Mouse (Mus musculus) midbrain, postnatal 0 days (tissue): Measurements from ENCODE around the gene Atp6v0e. TPM values are rescaled to one million over a fixed set of nuclear protein-coding genes. Genes with fewer than 3 reads are reported as not detected.

ENCODE experiments used
- ATAC-seq: fragments of 200-750 bp; cut with Nextera tagmentation; 2 replicates; pipeline ENCODE4 v1.8.0; 2017; ENCODE audit warnings: moderate number of reproducible peaks, mild to moderate bottlenecking, moderate TSS enrichment, moderate library complexity; ENCODE audit not compliant: low FRiP score
- DNase-seq: peaks from one replicate; pipeline ENCODE4 v3.0.0-alpha.2; 2015; ENCODE audit warnings: low spot score
- H3K27ac ChIP-seq: fragments of 300-500 bp; sonication (generic); 2 replicates; pipeline ENCODE4 v1.5.1; 2014; ENCODE audit warnings: low read depth, mild to moderate bottlenecking, low read length, mixed read lengths
- H3K27me3 ChIP-seq: fragments of 300-500 bp; sonication (generic); 2 replicates; pipeline ENCODE4 v1.6.1; 2014; ENCODE audit warnings: low read length, control low read depth, mixed read lengths; ENCODE audit not compliant: insufficient read depth
- H3K36me3 ChIP-seq: fragments of 300-500 bp; sonication (generic); 2 replicates; pipeline ENCODE4 v1.6.1; 2014; ENCODE audit warnings: low read length, control low read depth, mixed read lengths; ENCODE audit not compliant: insufficient read depth
- H3K4me1 ChIP-seq: fragments of 300-500 bp; sonication (generic); 2 replicates; pipeline ENCODE4 v1.6.1; 2014; ENCODE audit warnings: mild to moderate bottlenecking, control low read depth, antibody characterized with exemption, low read length, mixed read lengths; ENCODE audit not compliant: insufficient read depth
- H3K4me2 ChIP-seq: fragments of 300-500 bp; sonication (generic); 2 replicates; pipeline ENCODE4 v1.6.1; 2014; ENCODE audit warnings: low read depth, mild to moderate bottlenecking, low read length, mixed read lengths; ENCODE audit not compliant: poor library complexity, severe bottlenecking
- H3K4me3 ChIP-seq: fragments of 300-500 bp; sonication (generic); 2 replicates; pipeline ENCODE4 v1.5.1; 2014; ENCODE audit warnings: low read depth, mild to moderate bottlenecking, low read length, moderate library complexity
- H3K9ac ChIP-seq: fragments of 300-500 bp; sonication (generic); replicated peaks from 2 replicates; pipeline ENCODE4 v1.6.1; 2014; ENCODE audit warnings: mild to moderate bottlenecking, low read length, moderate library complexity, mixed read lengths; ENCODE audit not compliant: poor library complexity, severe bottlenecking
- H3K9me3 ChIP-seq: fragments of 300-500 bp; sonication (generic); 2 replicates; pipeline ENCODE4 v1.6.1; 2016; ENCODE audit warnings: low read length, control low read depth
- CTCF ChIP-seq: IDR thresholded peaks from 2 replicates; pipeline ENCODE4 v1.5.1; 2016; ENCODE audit warnings: antibody characterized with exemption, mild to moderate bottlenecking
- WGBS: fragments of 180-500 bp; shearing (Covaris S2); extraction: QIAGEN DNeasy Blood & Tissue Kit; methylation state at CpG from one replicate; pipeline ENCODE4 v1.1.7; 2014; 5-methylcytosine and 5-hydroxymethylcytosine counted together
- polyA plus RNA-seq: library from polyadenylated mRNA; unstranded; fragments of >200 nt; fragmentation: Nextera tagmentation; extraction: Ambion mirVana; gene quantifications from 2 replicates; pipeline ENCODE4 v1.2.1, GENCODE M21; 2015
- total RNA-seq: library from RNA; depleted of rRNA; stranded (reverse); fragments of >200 nt; gene quantifications from 2 replicates; pipeline ENCODE4 v1.2.3, GENCODE M21; 2014

Gene Atp6v0e
- total and polyA plus RNA-seq, 2 experiments from 2014 or later, result 80.6 to 85.3 TPM

DNA sequence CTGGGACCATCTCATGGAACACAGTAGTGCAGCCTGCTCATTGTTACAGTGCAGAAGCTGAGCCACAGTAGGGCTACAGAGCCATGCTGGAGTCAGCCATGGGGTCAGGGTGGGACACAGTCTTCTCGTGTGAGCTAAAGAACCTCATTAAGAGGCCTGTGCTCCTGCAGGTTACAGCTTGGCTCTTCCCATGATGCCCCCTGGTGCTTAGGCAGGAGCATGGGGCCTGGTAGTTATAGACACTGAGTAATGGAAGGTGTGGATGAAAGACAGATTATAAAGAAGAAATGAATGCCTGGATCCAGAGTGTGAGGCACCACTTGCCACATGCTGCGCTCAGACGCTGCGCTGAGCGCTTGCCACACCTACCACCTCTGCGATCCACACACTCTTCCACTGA is 34.6 kb upstream of the Atp6v0e start:
- Histone ChIP-seq H3K36me3 (peaks cover 73% of the 10 kb centered on the region), H3K9me3 (no peaks in the 10 kb centered on the region), H3K27ac (no peak overlapping the region), H3K4me2 (no peak overlapping the region), H3K4me3 (no peak overlapping the region), H3K27me3 (no peaks in the 10 kb centered on the region), H3K4me1 (no peaks in the 10 kb centered on the region), H3K9ac (no peak overlapping the region)
- TF ChIP-seq CTCF, result peak; percentile 43
- ATAC-seq (no peak), DNase-seq (no peak)
- 89% methylated on average over 6 of the region's 6 CpGs for WGBS

DNA sequence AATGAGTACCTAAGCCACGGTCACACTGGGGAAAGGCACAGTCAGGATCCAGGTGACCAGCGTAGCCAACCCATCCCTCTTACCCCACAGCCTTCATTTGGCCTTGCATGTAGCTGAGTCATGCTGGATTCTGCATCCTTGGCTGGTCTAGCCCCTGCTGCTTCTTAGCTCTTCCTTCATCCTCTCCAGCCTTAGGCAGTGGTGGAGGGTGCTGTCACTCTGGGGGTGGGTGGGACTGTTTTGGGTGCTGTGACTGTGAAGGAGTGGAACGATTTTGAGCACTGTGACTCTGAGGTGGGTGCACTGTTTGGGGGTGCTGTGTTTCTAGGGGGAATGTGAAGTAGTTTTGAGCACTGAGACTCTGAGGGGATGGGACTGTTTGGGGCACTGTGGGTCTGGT is 34.1 kb upstream of the Atp6v0e start:
- H3K4me2 ChIP-seq, result no peak overlapping the region
- no peaks in the 10 kb centered on the region for H3K9me3 ChIP-seq
- no peak overlapping the region for H3K27ac ChIP-seq
- TF ChIP-seq CTCF, result no peak
- no peak overlapping the region for H3K9ac ChIP-seq
- H3K4me3 ChIP-seq, result no peak overlapping the region
- H3K4me1 ChIP-seq, result no peaks in the 10 kb centered on the region
- peaks cover 75% of the 10 kb centered on the region for H3K36me3 ChIP-seq
- no peaks in the 10 kb centered on the region for H3K27me3 ChIP-seq
- ATAC-seq (no peak), DNase-seq (no peak)
- 100% methylated on average over 3 of the region's 3 CpGs for WGBS

- Histone ChIP-seq H3K4me3 (no peak overlapping the region), H3K9ac (no peak overlapping the region), H3K4me2 (no peak overlapping the region), H3K4me1 (no peaks in the 10 kb centered on the region), H3K27me3 (no peaks in the 10 kb centered on the region), H3K36me3 (peaks cover 78% of the 10 kb centered on the region), H3K9me3 (no peaks in the 10 kb centered on the region), H3K27ac (no peak overlapping the region)
- ATAC-seq, result no peak
- WGBS, result 90% methylated on average over 8 of the region's 8 CpGs
- TF ChIP-seq CTCF, result no peak
- no peak for DNase-seq
Observed at GRCm38 (mm10) chr17:26631811-26632327, 31.2 kb upstream of the Atp6v0e start.

- TF ChIP-seq CTCF, result no peak
- ATAC-seq (no peak), DNase-seq (no peak)
- Histone ChIP-seq H3K27me3 (no peaks in the 10 kb centered on the region), H3K9ac (no peak overlapping the region), H3K36me3 (peaks cover 77% of the 10 kb centered on the region), H3K9me3 (no peaks in the 10 kb centered on the region), H3K4me2 (no peak overlapping the region), H3K27ac (no peak overlapping the region), H3K4me1 (no peaks in the 10 kb centered on the region), H3K4me3 (no peak overlapping the region)
- 94% methylated on average over 9 of the region's 9 CpGs for WGBS
Observed at GRCm38 (mm10) chr17:26633186-26633585, 29.8 kb upstream of the Atp6v0e start.

GRCm38 (mm10) chr17:26633926-26634325 is 29.1 kb upstream of the Atp6v0e start:
- Histone ChIP-seq H3K4me3 (no peak overlapping the region), H3K27me3 (no peaks in the 10 kb centered on the region), H3K4me1 (no peaks in the 10 kb centered on the region), H3K4me2 (no peak overlapping the region), H3K36me3 (peaks cover 71% of the 10 kb centered on the region), H3K9ac (no peak overlapping the region), H3K9me3 (no peaks in the 10 kb centered on the region), H3K27ac (no peak overlapping the region)
- WGBS, result 97% methylated on average over 9 of the region's 9 CpGs
- TF ChIP-seq CTCF, result no peak
- no peak for DNase-seq
- no peak for ATAC-seq

GRCm38 (mm10) chr17:26634539-26634938 is 28.5 kb upstream of the Atp6v0e start:
- Histone ChIP-seq H3K27ac (no peak overlapping the region), H3K9ac (no peak overlapping the region), H3K9me3 (no peaks in the 10 kb centered on the region), H3K27me3 (no peaks in the 10 kb centered on the region), H3K4me1 (no peaks in the 10 kb centered on the region), H3K4me2 (no peak overlapping the region), H3K4me3 (no peak overlapping the region), H3K36me3 (peaks cover 65% of the 10 kb centered on the region)
- no peak for DNase-seq
- 91% methylated on average over 7 of the region's 7 CpGs for WGBS
- no peak for ATAC-seq
- no peak for TF ChIP-seq CTCF
